Mouse (Mus musculus) bone marrow, adult 2 months (tissue): ENCODE results near the gene Hpdl. TPM values are rescaled to one million over a fixed set of nuclear protein-coding genes. Genes with fewer than 3 reads are reported as not detected.

ENCODE experiments used
- H3K27ac ChIP-seq: fragments of 200-500 bp; 2 replicates; pipeline ENCODE4 v1.5.1; 2012; ENCODE audit warnings: low read depth, mild to moderate bottlenecking, control low read depth, inconsistent platforms, low read length; ENCODE audit not compliant: control insufficient read depth, poor library complexity, insufficient read depth
- H3K4me1 ChIP-seq: fragments of 200-500 bp; 2 replicates; pipeline ENCODE4 v1.6.1; 2011; ENCODE audit warnings: low read length; ENCODE audit not compliant: control insufficient read depth, insufficient read depth
- H3K4me3 ChIP-seq: fragments of 200-500 bp; replicated peaks from 2 replicates; pipeline ENCODE3; 2011; ENCODE audit warnings: mild to moderate bottlenecking, low read depth, low read length, control low read depth; ENCODE audit not compliant: control insufficient read depth
- CTCF ChIP-seq: fragments of 200-500 bp; IDR thresholded peaks from 2 replicates; pipeline ENCODE4 v1.5.1; 2011; ENCODE audit warnings: low read length, control low read depth; ENCODE audit not compliant: control insufficient read depth, insufficient read depth
- POLR2A ChIP-seq: fragments of 200-500 bp; IDR thresholded peaks from 2 replicates; pipeline ENCODE4 v1.6.1; 2011; ENCODE audit warnings: low read depth, mild to moderate bottlenecking, control low read depth, low read length, borderline replicate concordance; ENCODE audit not compliant: control insufficient read depth
- WGBS: fragments of 180-500 bp; shearing (Covaris S2); methylation state at CpG from one replicate; pipeline ENCODE4 v1.1.7; 2018; 5-methylcytosine and 5-hydroxymethylcytosine counted together
- polyA plus RNA-seq: library from polyadenylated mRNA; stranded (reverse); fragments of >200 nt; gene quantifications from 2 replicates; pipeline ENCODE4 v1.2.4, GENCODE M21; 2011; ENCODE audit warnings: low replicate concordance; ENCODE audit not compliant: missing spikeins, insufficient read depth, insufficient read length

Gene Hpdl
- polyA plus RNA-seq, 1 experiment, result not detected

DNA sequence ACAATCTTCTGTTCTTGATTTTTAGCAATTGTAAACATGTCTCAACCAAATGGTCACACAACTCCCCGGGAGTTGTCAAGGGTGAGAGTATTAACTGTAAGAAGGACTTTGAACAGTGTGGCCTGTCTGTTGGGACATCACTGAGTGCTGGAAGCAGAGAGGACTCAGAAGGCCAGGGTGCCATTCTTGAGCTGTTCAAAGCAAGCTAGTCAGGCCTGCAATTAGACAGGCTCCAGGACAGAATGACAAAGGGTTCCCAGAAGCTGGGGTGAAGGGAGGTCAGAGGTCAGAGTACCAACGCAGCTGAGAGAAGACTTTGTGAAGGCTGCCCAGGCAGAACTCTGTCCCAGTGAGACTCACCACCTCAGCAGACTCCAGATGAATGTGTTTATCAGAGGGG lies 17.5 kb upstream of the Hpdl start:
- no peak overlapping the region for H3K27ac ChIP-seq
- no peaks in the 10 kb centered on the region; the same call in 1 of the 2 replicates for H3K4me1 ChIP-seq
- TF ChIP-seq POLR2A, result no peak
- WGBS, result 72% methylated on average over 2 of the region's 2 CpGs
- H3K4me3 ChIP-seq, result no peak overlapping the region

GRCm38 (mm10) chr4:116830070-116830368 lies 8.5 kb upstream of the Hpdl start:
- WGBS, result 68% methylated on average over 6 of the region's 6 CpGs
- TF ChIP-seq POLR2A, result no peak
- no peak for TF ChIP-seq CTCF
- Histone ChIP-seq H3K4me1 (no peaks in the 10 kb centered on the region; the same call in 1 of the 2 replicates), H3K27ac (no peak overlapping the region), H3K4me3 (no peak overlapping the region)

DNA sequence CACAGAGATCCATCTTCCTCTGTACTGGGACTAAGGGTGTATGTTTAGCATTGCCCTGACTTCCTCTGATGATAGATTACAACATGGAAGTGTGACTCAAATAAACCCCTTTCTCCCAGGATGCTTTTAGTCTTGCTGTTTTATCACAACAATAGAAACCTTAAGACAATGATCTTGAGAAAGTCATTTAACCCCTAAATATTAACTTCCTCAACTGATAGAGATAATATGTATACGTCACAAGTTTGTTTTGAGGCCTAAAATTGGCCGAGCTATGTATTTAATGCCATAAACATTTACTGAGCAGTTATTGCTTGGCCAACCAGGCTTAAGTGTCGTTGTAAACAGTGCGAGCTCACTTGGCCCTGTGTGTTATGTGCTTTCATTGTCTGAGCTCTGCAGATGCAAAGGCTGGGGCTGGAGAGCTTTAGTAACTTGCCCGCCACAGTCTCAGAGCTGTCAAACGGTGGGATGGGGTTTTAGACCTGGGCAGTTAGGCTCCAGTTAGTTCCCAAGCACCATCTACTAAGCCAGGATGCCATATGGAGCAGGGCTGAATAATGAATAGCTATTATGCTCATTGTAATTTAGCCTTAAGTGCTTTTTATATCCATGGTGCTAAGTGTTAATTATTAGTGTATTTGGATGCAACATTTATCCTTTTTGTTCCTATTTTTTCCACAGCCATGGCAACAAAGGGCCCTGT lies 8.0 kb upstream of the Hpdl start:
- Histone ChIP-seq H3K27ac (no peak overlapping the region), H3K4me3 (no peak overlapping the region), H3K4me1 (no peaks in the 10 kb centered on the region; the same call in 1 of the 2 replicates)
- 74% methylated on average over 6 of the region's 6 CpGs for WGBS
- no peak for TF ChIP-seq POLR2A
- no peak for TF ChIP-seq CTCF

- no peak overlapping the region for H3K27ac ChIP-seq
- TF ChIP-seq CTCF, result peak; percentile 46
- TF ChIP-seq POLR2A, result no peak
- H3K4me1 ChIP-seq, result no peaks in the 10 kb centered on the region; the same call in 1 of the 2 replicates
- H3K4me3 ChIP-seq, result no peak overlapping the region
- WGBS, result 2% methylated on average over 4 of the region's 4 CpGs
Observed at GRCm38 (mm10) chr4:116827819-116828218, 6.3 kb upstream of the Hpdl start.

- H3K4me3 ChIP-seq, result peak overlapping the region; percentile 83
- no peak for TF ChIP-seq CTCF
- peak; percentile 30; the same call in 1 of the 2 replicates for TF ChIP-seq POLR2A
- H3K27ac ChIP-seq, result peak overlapping the region; percentile 45; the same call in 1 of the 2 replicates
- H3K4me1 ChIP-seq, result no peaks in the 10 kb centered on the region; the same call in 1 of the 2 replicates
- under 1% methylated on average over 29 of the region's 29 CpGs for WGBS
Observed at GRCm38 (mm10) chr4:116824541-116825004, 3.1 kb upstream of the Hpdl start.

GRCm38 (mm10) chr4:116820902-116821693 lies 409 bp downstream of the Hpdl start:
- Histone ChIP-seq H3K4me3 (peak overlapping the region; percentile 44), H3K4me1 (no peaks in the 10 kb centered on the region; the same call in 1 of the 2 replicates), H3K27ac (no peak overlapping the region)
- under 1% methylated on average over 51 of the region's 51 CpGs for WGBS
- TF ChIP-seq CTCF (no peak), POLR2A (no peak)

DNA sequence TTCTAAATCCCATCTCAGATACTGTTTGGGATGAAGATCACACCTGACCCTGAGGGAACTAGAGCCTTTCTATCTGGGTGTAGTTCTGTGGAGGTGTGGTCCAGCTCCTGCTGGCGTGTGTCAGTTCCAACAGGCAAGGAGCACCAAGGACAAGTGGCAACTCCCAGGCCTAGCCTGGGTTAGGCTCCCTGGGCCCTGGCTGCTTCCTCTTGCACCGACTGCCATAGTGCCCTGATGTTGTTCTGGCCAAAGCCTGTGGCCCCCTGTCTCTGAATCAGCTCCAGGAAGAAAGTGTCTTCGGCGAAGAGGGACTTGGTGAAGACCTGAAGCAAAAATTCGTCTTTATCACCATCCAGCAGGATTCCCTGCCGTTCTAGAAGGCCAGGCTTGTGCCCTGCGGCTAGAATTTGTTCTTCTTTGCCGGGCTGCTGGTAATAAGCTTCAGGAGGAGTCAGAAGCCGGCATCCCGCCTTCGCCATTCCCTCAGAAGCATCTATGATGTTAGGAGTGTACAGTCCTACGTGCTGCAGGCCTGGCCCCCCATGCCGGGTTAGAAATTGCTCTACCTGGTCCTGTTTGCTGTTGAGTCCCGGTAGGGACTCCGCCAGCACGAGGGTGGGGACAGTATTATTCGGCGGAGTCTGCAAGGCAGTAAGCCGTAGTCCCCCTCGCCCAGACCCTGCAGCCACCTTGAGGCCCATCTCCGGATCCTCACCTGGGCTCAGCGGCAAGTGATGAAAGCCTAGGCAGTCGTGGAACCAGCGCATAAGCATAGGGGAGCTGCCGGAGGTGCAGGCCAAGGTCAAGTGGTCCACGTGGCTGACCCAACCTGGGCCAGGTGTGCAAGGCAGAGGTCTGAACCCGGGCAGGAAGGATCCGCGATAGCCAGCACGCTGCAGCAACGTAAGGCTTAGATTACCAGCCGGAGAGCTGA lies 1.3 kb downstream of the Hpdl start:
- Histone ChIP-seq H3K4me1 (no peaks in the 10 kb centered on the region; the same call in 1 of the 2 replicates), H3K27ac (no peak overlapping the region), H3K4me3 (no peak overlapping the region)
- WGBS, result 48% methylated on average over 32 of the region's 32 CpGs
- TF ChIP-seq POLR2A, result peak; percentile 26; the same call in 1 of the 2 replicates
- no peak for TF ChIP-seq CTCF

- TF ChIP-seq CTCF (no peak), POLR2A (no peak)
- no peak overlapping the region for H3K4me3 ChIP-seq
- 82% methylated on average over 6 of the region's 6 CpGs for WGBS
Observed at GRCm38 (mm10) chr4:116817486-116817885, 4.0 kb downstream of the Hpdl start.

DNA sequence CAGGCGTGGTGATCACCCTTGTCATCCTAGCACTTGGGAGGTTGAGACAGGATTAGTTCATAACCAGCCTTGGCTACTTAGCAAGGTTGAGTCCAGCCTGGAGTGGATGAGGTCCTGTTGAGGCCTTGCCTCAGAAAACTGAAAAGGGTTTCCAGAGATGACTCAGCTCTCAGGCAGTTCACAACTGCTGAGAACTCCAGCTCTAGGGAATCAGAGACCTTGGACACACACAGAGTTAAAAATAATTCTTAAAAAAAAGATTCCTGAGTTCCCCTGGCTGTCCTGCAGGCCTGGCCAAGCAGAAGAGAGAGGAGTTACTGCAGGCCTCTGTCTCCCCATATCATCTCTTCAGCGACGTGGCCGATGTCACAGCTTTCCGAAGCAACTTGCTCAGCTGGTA lies 6.2 kb downstream of the Hpdl start:
- H3K4me3 ChIP-seq, result no peak overlapping the region
- TF ChIP-seq POLR2A (no peak), CTCF (no peak)
- WGBS, result 82% methylated on average over 5 of the region's 5 CpGs
- no peak overlapping the region for H3K27ac ChIP-seq
- H3K4me1 ChIP-seq, result no peaks in the 10 kb centered on the region

More at GRCm38 (mm10) chr4:116817486-116817885, 4.0 kb downstream of the Hpdl start:
- H3K4me1 ChIP-seq, result no peaks in the 10 kb centered on the region; the same call in 1 of the 2 replicates
- H3K27ac ChIP-seq, result no peak overlapping the region
